Mouse (Mus musculus) gastrocnemius, adult 18-20 months (tissue): ENCODE data around the gene Ptov1. TPM values are rescaled to one million over a fixed set of nuclear protein-coding genes. Genes with fewer than 3 reads are reported as not detected.

Experiments
- DNase-seq: peaks from one replicate; pipeline ENCODE4 v3.0.0; 2021; ENCODE audit warnings: low spot score
- total RNA-seq, 2 experiments: library from RNA; stranded (reverse); gene quantifications; 2 replicates each; pipeline ENCODE4 v1.2.3; 2021

Gene Ptov1
- total RNA-seq, 2 experiments from 2014 or later = 143 to 148 TPM

GRCm38 (mm10) chr7:44840426-44840825 lies 29.2 kb downstream of the Ptov1 start:
- no peak for DNase-seq

- no peak for DNase-seq
These were observed 29.9 kb downstream of the Ptov1 start for GRCm38 (mm10) chr7:44839491-44840191.

DNA sequence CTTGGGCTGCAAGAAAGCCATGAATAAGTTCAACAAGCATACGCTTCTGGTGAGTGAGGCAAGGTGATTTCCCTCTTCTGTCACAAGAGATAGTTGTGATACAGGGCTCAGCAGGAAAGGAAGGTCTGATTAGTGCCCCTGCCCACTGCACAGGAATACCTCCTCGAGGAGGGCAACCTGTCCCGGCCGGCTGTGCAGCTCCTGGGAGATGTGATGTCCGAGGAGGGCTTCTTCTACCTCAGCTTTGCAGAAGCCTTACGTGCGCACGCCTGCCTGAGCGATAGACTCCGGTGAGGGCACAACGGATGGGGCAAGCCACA lies 30.5 kb downstream of the Ptov1 start:
- no peak for DNase-seq

GRCm38 (mm10) chr7:44838073-44838472 lies 31.5 kb downstream of the Ptov1 start:
- no peak for DNase-seq

GRCm38 (mm10) chr7:44836423-44837053 lies 33.0 kb downstream of the Ptov1 start:
- peak; percentile 83 for DNase-seq

- no peak for DNase-seq
These were observed 33.6 kb downstream of the Ptov1 start for GRCm38 (mm10) chr7:44836016-44836404.

DNA sequence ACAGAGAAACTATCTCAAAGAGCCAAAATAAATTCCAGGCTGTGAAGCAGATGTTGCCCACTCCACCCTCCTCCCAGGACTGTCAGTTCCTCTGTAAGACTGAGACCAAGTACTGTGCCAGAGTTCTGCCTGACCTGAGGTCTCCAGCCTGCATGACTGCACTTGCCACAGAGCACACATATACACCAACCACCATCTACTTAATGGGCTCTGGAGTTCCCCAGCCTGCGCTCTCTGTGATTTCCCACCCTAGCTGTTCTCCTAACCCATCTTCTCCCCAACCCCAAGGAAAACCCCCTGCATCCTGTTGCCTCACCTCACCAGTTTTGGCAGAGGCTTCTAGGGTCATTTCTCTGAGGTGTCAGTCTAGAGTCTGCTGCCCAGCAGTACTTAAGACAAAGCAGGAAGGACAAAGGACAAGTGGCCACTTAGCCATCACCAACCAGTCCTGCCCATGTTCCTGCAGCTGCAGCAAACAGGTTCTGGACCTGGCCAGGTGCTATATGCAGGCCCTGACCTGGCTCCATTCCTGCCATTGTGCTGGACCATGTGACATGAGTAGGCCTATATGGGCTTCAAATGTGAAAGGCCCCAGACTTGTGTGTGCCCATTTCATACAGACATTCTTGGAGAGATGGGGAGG lies 34.1 kb downstream of the Ptov1 start:
- no peak for DNase-seq

DNA sequence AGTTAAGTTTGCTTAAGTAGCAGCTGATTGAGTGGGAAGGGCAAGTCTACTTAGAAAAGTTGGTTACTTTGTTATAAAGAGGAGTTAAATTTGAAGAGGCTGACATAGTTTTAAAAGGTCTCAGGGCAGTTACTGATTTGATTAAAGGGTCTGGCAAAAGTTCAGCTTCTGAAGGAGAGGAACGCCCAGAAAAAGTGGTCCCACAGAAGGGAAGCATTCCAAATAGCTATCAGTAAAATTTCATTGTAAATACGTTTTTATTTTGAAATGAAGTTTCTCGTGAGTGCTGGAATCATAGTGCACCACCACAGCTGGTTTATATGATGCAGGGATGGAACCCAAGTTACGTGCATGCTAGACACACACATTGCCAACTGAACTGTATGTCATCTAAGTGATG lies 36.8 kb downstream of the Ptov1 start:
- no peak for DNase-seq

DNA sequence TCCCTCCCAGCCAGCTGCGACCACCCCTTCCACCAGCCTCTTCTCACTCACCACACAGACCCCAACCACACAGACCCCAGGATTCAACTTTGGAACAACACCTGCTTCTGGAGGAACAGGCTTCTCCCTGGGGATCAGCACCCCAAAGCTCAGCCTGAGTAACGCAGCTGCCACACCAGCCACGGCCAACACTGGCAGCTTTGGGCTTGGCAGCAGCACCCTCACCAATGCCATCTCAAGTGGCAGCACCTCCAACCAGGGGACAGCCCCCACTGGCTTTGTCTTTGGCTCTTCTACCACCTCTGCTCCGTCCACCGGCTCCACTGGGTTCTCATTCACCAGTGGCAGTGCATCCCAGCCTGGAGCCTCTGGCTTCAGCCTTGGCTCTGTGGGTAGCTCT lies 40.9 kb downstream of the Ptov1 start:
- no peak for DNase-seq

DNA sequence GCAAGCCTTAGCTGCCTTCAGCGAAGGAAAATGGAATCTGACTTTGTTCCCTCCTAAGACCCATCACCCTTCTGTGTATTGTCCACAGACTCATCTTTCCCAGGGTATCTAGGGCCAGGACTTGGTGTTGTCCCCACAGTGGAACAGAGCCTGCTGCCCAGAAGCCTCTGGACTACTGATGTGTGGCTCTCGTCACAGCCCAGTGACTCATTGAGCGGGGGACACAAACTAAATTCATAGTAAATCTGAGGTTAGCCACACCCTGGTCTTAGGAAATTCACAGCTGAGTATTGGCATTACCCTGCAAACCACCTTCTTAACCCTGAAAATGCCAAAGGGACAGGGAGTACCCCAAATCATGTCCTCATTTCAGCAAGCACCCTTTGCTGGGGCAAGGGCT lies 42.8 kb downstream of the Ptov1 start:
- no peak for DNase-seq

- DNase-seq = peak; percentile 87
These were observed 44.7 kb downstream of the Ptov1 start for GRCm38 (mm10) chr7:44824872-44825271.

- DNase-seq = no peak
These were observed 46.2 kb downstream of the Ptov1 start for GRCm38 (mm10) chr7:44823409-44823808.

DNA sequence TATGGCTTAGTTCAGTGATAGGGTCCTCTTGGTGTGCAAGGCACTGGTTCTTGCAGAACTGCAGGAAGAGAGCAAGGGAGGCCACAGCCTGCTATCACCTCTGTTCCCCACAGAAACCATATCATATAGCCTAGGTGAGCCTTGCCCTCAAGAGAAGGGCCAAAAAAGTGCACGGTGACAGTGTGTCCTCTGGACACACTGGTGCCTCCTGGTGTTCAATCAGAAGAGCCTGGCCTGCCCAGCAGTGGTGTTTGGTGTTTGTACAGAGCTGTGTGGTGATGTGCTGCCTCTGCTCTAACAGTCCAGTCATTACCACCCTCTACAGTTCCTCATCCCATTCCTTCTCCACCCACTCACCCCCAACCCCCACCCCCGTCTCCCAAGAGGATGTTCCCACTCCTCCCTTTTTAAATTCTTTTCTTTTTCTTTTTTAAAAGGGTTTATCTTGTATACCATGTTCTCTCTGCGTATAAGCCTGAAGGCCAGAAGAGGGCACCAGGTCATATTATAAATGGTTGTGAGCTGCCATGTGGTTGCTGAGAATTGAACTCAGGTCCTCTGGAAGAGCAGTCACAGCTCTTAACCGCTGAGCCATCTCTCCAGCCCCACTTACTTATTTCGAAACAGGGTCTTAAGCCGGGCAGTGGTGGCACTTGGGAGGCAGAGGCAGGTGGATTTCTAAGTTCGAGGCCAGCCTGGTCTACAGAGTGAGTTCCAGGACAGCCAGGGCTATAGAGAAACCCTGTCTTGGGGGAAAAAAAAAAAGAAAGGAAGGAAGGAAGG lies 47.7 kb downstream of the Ptov1 start:
- no peak for DNase-seq

GRCm38 (mm10) chr7:44820525-44820924 lies 49.1 kb downstream of the Ptov1 start:
- DNase-seq = no peak

- no peak for DNase-seq
These were observed 49.7 kb downstream of the Ptov1 start for GRCm38 (mm10) chr7:44819863-44820262.

DNA sequence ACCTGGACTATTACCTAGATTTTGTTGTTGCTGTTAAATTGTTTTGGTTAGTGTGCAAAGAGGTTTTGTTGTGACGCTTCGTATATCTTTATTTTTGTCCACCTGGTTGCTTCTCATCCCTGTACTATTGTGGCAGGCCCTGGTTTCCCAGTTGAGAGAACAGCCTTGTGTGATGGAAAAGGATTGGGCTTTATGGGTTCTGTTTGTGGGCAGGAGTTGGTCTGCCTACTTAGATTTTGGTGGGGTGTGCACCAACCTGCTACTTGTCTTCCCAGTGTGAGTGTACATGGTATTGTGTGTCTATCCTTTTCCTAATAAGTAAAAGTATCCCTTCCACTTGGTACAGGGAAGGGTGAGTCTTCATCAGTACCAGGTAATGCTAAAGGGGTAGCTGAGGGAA lies 50.2 kb downstream of the Ptov1 start:
- DNase-seq = no peak

- DNase-seq = peak; percentile 77
These were observed 50.8 kb downstream of the Ptov1 start for GRCm38 (mm10) chr7:44818751-44819235.

GRCm38 (mm10) chr7:44818164-44818563 lies 51.4 kb downstream of the Ptov1 start:
- no peak for DNase-seq

- no peak for DNase-seq
These were observed 52.1 kb downstream of the Ptov1 start for GRCm38 (mm10) chr7:44817441-44817840.

DNA sequence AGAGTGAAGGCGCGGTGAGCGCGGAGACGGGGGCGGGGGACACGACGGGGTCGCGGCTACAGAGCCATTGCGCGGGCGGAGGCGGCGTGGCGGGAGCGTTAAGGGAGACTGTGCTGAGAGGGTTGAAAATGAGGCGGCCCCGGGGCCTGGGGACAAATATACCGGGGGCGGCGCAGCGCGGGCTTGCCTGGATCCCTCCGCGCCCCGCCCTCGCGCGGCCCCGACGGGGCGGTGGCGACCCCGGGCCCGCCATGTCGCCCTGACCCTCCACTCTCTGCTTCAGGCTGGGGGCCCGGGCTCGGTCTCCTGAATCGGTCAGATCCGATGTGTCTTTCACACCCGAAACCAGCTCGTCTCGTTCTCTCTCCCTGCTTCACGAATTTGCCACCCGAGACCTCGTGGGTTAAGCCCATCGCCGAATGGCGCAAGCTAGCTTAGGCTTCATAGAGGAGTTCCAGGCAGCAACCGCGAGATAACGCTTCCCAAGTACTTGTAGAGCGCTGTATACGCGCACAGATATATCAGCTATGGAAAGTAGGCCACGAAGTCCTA lies 53.0 kb downstream of the Ptov1 start, which contains the start of gene Atf5:
Gene Atf5, minus strand, starts transcription at position 189 of the 552 bp plus-strand sequence.
- DNase-seq = peak; percentile 68

GRCm38 (mm10) chr7:44815721-44816469 lies 53.7 kb downstream of the Ptov1 start, which contains the start of the genes Nup62 and Il4i1:
Nup62 (plus strand) TSS chr7:44816088.
Il4i1 (plus strand) TSS chr7:44816387.
- peak; percentile 98 for DNase-seq
